Mouse (Mus musculus) leukemia stem cell, adult 10-12 weeks (primary cell): ENCODE data around the gene F9. TPM values are rescaled to one million over a fixed set of nuclear protein-coding genes. Genes with fewer than 3 reads are reported as not detected.

Source experiments
- polyA plus RNA-seq: library from polyadenylated mRNA; stranded (reverse); fragments of >175 nt; gene quantifications from 2 replicates; pipeline ENCODE4 v1.2.3, GENCODE M21; 2012; ENCODE audit warnings: low replicate concordance

F9 gene
- not detected in 2 replicates for polyA plus RNA-seq

DNA sequence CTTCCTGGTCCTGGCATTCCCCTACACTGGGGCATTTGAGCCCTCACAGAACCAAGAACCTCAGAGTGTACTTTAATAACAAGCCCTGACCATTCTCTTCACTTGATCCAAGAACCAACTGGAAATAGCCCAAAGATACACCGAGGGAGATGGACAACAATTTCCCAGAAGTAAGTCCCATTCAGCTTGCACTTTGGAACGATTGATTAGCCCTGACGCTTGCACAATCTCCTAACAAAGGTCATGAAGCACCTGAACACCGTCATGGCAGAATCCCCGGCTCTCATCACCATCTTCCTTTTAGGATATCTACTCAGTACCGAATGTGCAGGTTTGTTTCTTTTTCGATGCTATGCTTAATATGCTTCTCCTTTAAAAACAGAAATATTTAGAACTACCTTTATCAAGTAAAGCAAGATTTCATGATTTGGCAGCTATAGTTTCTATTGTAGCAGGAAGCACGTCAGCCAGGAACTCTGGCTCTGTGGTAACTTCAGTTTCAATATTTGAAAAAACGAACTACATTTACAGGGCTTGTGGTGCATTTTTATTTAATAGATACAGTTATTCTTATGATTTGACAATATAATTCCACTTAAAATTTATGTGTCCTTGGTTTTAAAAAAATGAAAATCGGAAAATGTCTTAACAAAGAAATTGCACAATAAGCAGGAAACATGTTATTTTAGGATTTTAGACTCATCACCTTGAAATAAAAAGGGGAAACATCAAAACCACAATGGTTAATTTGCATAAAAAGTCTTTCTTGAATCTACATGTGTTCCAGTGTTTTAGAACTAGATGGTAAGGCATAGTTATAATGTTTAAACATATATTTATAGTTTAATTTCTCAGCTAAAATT, at the start of gene F9:
F9 (plus strand) TSS at position 244 of the 863 bp plus-strand sequence.

Other genes with a start within 250 kb of the F9 start
- not detected in 2 replicates for gene Mcf2, start 179.6 kb downstream of the F9 start, polyA plus RNA-seq